Mouse (Mus musculus) brown adipose tissue, adult 24 weeks (tissue): ENCODE measurements around the gene Lrch1. TPM values are rescaled to one million over a fixed set of nuclear protein-coding genes. Genes with fewer than 3 reads are reported as not detected.

Source experiments
- H3K27ac ChIP-seq: fragments of 200-500 bp; replicated peaks from 2 replicates; pipeline ENCODE4 v1.5.1; 2012; ENCODE audit warnings: low read depth, mild to moderate bottlenecking, low read length
- H3K4me1 ChIP-seq: fragments of 200-500 bp; 2 replicates; pipeline ENCODE4 v1.6.1; 2012; ENCODE audit warnings: low read length, mixed read lengths; ENCODE audit not compliant: control insufficient read depth, insufficient read depth, insufficient read length
- H3K4me3 ChIP-seq: fragments of 200-500 bp; 2 replicates; pipeline ENCODE4 v1.5.1; 2012; ENCODE audit warnings: low read depth, mild to moderate bottlenecking, low read length, moderate library complexity; ENCODE audit not compliant: insufficient read depth
- polyA plus RNA-seq: library from polyadenylated mRNA; stranded (reverse); fragments of >200 nt; gene quantifications from 2 replicates; pipeline ENCODE4 v1.2.4, GENCODE M21; 2012; ENCODE audit not compliant: missing spikeins, insufficient read depth, insufficient read length

The Lrch1 gene
- polyA plus RNA-seq, 1 experiment, result 7.1 TPM

GRCm38 (mm10) chr14:74962713-74963401 is 15.2 kb upstream of the Lrch1 start:
- Histone ChIP-seq H3K4me3 (no peak overlapping the region), H3K27ac (no peak overlapping the region), H3K4me1 (no peaks in the 10 kb centered on the region)

DNA sequence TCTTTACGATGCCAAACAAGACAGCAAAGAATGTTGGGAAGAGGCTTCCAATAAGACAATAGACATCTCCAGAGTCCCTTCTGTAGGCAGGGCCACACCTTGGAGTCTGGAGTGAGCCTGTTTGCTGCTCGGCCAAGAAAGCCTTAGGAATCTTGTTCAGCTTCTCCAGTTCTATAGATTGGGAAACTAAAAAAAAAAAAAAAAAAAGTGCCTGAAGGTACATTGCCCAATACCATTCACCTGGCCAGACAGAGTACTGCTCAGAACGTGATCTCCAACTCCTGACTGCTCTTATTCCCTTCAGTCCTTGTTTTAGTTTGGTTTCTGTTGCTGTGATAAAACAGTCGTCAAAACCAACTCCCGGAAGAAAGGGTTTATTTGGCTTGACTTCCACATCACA is 12.9 kb upstream of the Lrch1 start:
- no peak overlapping the region for H3K27ac ChIP-seq
- H3K4me3 ChIP-seq, result no peak overlapping the region
- no peaks in the 10 kb centered on the region for H3K4me1 ChIP-seq

GRCm38 (mm10) chr14:74956702-74957101 is 9.0 kb upstream of the Lrch1 start:
- Histone ChIP-seq H3K4me1 (no peaks in the 10 kb centered on the region), H3K27ac (no peak overlapping the region), H3K4me3 (no peak overlapping the region)

GRCm38 (mm10) chr14:74956234-74956633 is 8.6 kb upstream of the Lrch1 start:
- H3K4me1 ChIP-seq, result no peaks in the 10 kb centered on the region
- no peak overlapping the region for H3K4me3 ChIP-seq
- no peak overlapping the region for H3K27ac ChIP-seq

DNA sequence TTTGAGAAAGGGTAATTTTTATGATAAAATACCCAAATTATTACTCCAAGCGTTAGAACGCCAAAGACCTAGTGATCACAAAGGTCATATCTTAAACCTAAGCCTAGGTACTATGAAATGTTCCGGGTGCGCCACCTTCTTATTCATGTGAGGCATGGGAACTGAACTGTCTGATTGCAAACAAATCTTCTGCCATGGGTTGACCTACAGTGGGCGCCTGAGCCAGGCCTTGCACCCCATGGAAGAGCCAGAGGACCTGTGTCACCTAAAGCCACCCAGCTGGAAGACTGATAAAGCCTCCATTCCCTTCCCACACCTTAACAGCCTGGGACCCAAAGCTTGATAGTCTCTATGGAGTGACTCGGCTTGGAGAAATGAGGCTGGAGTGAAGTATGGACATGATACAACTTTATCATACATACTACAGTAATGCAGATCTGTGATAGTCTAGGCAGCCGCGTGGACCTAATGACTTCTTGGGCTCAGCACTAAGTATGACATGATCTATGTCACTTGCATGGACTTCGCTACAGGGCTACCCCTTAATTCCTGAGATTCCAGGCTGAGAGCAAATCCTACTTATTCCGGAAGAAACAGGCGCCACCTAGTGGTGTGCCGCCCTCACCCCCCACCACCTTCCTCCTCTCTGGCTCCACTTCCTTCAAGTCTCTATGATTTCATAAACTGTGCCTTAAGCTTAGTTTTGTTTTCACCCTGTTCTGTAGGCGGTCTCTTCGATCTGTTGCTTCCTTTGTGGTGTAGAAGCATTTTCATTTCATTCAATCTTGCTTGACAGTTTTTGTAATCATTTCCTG is 957 bp upstream of the Lrch1 start:
- H3K4me3 ChIP-seq, result peak overlapping the region; percentile 100; the same call in 1 of the 2 replicates
- peaks cover 3% of the 10 kb centered on the region; the same call in 1 of the 2 replicates for H3K4me1 ChIP-seq
- no peak overlapping the region for H3K27ac ChIP-seq

DNA sequence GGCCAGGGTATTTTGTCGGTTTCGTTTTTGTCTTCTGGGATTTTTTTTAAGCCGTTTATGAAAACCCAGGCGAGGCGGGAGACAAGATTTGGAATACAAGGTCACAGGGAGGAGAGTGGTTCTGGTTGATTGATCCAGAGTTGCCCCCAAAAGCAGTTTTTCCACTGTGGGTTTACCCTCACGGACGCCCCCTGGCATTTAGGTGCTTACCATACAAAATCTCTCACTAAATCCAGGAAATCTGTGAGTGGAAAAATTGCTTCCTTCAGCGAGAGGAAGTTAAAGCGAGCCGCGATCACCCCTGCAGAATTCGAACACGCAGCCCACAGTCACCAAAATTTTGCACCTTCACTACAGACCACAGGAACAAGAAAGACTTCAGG is 329 bp upstream of the Lrch1 start:
- peak overlapping the region; percentile 100 for H3K4me3 ChIP-seq
- H3K4me1 ChIP-seq, result peaks cover 6% of the 10 kb centered on the region
- peak overlapping the region; percentile 55; the same call in 1 of the 2 replicates for H3K27ac ChIP-seq

- peaks cover 13% of the 10 kb centered on the region for H3K4me1 ChIP-seq
- peak overlapping the region; percentile 89 for H3K27ac ChIP-seq
- peak overlapping the region; percentile 100 for H3K4me3 ChIP-seq
Measured at GRCm38 (mm10) chr14:74946751-74947375, 813 bp downstream of the Lrch1 start.

GRCm38 (mm10) chr14:74946321-74946750 is 1.3 kb downstream of the Lrch1 start:
- peak overlapping the region; percentile 100 for H3K4me3 ChIP-seq
- peaks cover 16% of the 10 kb centered on the region for H3K4me1 ChIP-seq
- peak overlapping the region; percentile 89 for H3K27ac ChIP-seq

GRCm38 (mm10) chr14:74945266-74946215 is 2.1 kb downstream of the Lrch1 start:
- H3K27ac ChIP-seq, result peak overlapping the region; percentile 89
- peaks cover 20% of the 10 kb centered on the region for H3K4me1 ChIP-seq
- peak overlapping the region; percentile 100 for H3K4me3 ChIP-seq

- H3K4me1 ChIP-seq, result peaks cover 23% of the 10 kb centered on the region
- peak overlapping the region; percentile 49 for H3K27ac ChIP-seq
- H3K4me3 ChIP-seq, result no peak overlapping the region; the same call in 1 of the 2 replicates
Measured at GRCm38 (mm10) chr14:74944128-74944755, 3.4 kb downstream of the Lrch1 start.

DNA sequence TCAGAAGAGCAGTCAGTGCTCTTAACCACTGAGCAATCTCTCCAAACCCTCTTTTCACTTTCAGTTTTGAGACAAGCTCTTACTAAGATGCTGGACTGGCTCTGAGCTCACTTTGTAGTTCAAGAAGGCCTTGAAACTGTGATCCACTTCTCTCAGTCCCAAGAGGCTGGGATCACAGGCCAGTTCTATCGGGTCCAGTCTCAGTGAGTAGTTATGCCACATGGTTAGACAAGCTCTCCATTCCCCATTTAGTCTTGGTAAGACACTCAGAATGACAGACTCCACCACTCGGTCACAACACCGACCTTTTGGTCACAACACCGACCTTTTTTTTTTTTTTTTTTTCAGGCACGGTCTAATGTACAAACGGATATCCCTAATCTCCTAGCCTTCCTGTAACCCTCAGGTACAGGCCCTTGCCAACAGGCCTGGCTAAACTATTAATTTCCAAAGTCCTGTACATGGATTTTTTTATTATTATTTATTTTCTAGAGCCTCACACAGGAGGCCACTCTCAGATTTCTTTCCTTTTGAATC is 4.0 kb downstream of the Lrch1 start:
- Histone ChIP-seq H3K4me1 (peaks cover 23% of the 10 kb centered on the region), H3K4me3 (peak overlapping the region; percentile 27; the same call in 1 of the 2 replicates), H3K27ac (peak overlapping the region; percentile 92)

GRCm38 (mm10) chr14:74943024-74943423 is 4.7 kb downstream of the Lrch1 start:
- Histone ChIP-seq H3K4me1 (peaks cover 20% of the 10 kb centered on the region), H3K27ac (peak overlapping the region; percentile 42; the same call in 1 of the 2 replicates), H3K4me3 (no peak overlapping the region)

- Histone ChIP-seq H3K4me1 (peaks cover 20% of the 10 kb centered on the region), H3K27ac (0 out of 2 replicates have a peak overlapping the region, but pooled peaks have one; percentile 16), H3K4me3 (no peak overlapping the region)
Measured at GRCm38 (mm10) chr14:74941591-74941990, 6.1 kb downstream of the Lrch1 start.

DNA sequence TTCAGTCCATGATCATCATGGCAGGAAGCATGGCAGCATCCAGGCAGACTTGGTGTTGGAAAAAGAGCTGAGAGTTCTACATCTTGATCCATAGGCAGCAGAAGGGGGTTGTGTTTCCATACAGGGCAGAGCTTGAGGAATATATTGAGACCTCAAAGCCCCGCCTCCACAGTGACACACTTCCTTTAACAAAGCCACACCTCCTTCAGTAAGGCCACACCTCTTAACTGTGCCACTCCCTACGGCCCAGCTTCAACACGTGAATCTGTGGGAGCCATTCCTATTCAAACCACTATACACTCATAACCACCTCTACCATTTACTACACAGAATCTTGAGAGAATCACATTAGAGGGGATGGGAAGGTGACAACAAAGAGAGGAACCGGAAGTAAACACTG is 6.9 kb downstream of the Lrch1 start:
- Histone ChIP-seq H3K27ac (0 out of 2 replicates have a peak overlapping the region, but pooled peaks have one; percentile 35), H3K4me1 (peaks cover 23% of the 10 kb centered on the region), H3K4me3 (no peak overlapping the region)
